Mouse (Mus musculus) forebrain, embryonic 16.5 days (tissue): ENCODE data around the gene Cyp1a1. TPM values are rescaled to one million over a fixed set of nuclear protein-coding genes. Genes with fewer than 3 reads are reported as not detected.

ENCODE experiments used
- ATAC-seq: fragments of 200-750 bp; cut with Nextera tagmentation; 2 replicates; pipeline ENCODE4 v1.8.0; 2017; ENCODE audit warnings: mild to moderate bottlenecking, moderate library complexity
- H3K27ac ChIP-seq: fragments of 300-500 bp; sonication (generic); 2 replicates; pipeline ENCODE4 v1.5.1; 2014; ENCODE audit warnings: low read length, control low read depth
- H3K27me3 ChIP-seq: fragments of 300-500 bp; sonication (generic); replicated peaks from 2 replicates; pipeline ENCODE4 v1.6.1; 2014; ENCODE audit warnings: low read length; ENCODE audit not compliant: control insufficient read depth, insufficient read depth
- H3K36me3 ChIP-seq: fragments of 300-500 bp; sonication (generic); 2 replicates; pipeline ENCODE4 v1.6.1; 2014; ENCODE audit not compliant: control insufficient read depth, insufficient read depth
- H3K4me1 ChIP-seq: fragments of 300-500 bp; sonication (generic); replicated peaks from 2 replicates; pipeline ENCODE4 v1.6.1; 2014; ENCODE audit warnings: low read length; ENCODE audit not compliant: control insufficient read depth, insufficient read depth
- H3K4me2 ChIP-seq: fragments of 300-500 bp; sonication (generic); 2 replicates; pipeline ENCODE4 v1.6.1; 2014; ENCODE audit warnings: mild to moderate bottlenecking, low read length, control low read depth
- H3K4me3 ChIP-seq: fragments of 300-500 bp; sonication (generic); replicated peaks from 2 replicates; pipeline ENCODE4 v1.5.1; 2014; ENCODE audit warnings: mild to moderate bottlenecking, low read length, control low read depth
- H3K9ac ChIP-seq: fragments of 300-500 bp; sonication (generic); replicated peaks from 2 replicates; pipeline ENCODE4 v1.6.1; 2014; ENCODE audit warnings: low read depth, low read length, control low read depth
- H3K9me3 ChIP-seq: fragments of 300-500 bp; sonication (generic); 2 replicates; pipeline ENCODE4 v1.6.1; 2016; ENCODE audit warnings: low read length; ENCODE audit not compliant: control insufficient read depth
- WGBS: fragments of 180-500 bp; shearing (Covaris S2); extraction: QIAGEN DNeasy Blood & Tissue Kit; methylation state at CpG from one replicate; pipeline ENCODE4 v1.1.7; 2014; 5-methylcytosine and 5-hydroxymethylcytosine counted together
- polyA plus RNA-seq: library from polyadenylated mRNA; unstranded; fragments of >200 nt; fragmentation: Nextera tagmentation; extraction: Ambion mirVana; gene quantifications from 2 replicates; pipeline ENCODE4 v1.2.1, GENCODE M21; 2015

The Cyp1a1 gene
- polyA plus RNA-seq, 1 experiment from 2014 or later, result 0.18 TPM

GRCm38 (mm10) chr9:57686011-57686410 lies 1.7 kb upstream of the Cyp1a1 start:
- no peaks in the 10 kb centered on the region for H3K9me3 ChIP-seq
- no peaks in the 10 kb centered on the region for H3K27me3 ChIP-seq
- no peak overlapping the region for H3K9ac ChIP-seq
- H3K4me3 ChIP-seq, result no peak overlapping the region
- H3K4me1 ChIP-seq, result no peaks in the 10 kb centered on the region
- no peak overlapping the region for H3K27ac ChIP-seq
- H3K4me2 ChIP-seq, result no peak overlapping the region
- no peaks in the 10 kb centered on the region for H3K36me3 ChIP-seq
- no peak for ATAC-seq
- 89% methylated on average over 5 of the region's 5 CpGs for WGBS

DNA sequence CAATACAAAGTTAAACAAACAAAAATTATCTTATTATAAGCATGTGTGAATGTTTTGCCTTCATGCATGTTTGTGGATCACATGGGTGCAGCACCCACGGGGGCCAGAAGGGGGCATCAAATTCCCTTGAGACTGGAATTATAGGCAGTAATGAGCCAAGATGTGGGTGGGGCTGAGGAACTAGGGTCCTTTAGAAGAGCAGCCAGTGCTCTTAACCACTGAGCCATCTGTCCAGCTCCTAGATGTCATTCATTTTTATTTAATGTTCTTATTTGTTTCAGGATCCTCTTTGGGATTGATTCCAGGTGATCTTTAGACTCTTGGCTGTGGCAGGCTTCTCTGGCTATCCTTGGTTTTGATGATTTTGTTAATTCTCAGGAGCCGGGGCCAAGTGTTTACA lies 430 bp downstream of the Cyp1a1 start:
- H3K4me2 ChIP-seq, result no peak overlapping the region
- no peaks in the 10 kb centered on the region for H3K9me3 ChIP-seq
- no peaks in the 10 kb centered on the region for H3K27me3 ChIP-seq
- no peak overlapping the region for H3K9ac ChIP-seq
- no peaks in the 10 kb centered on the region for H3K36me3 ChIP-seq
- no peak overlapping the region for H3K27ac ChIP-seq
- WGBS, result 56% methylated on average over 2 of the region's 2 CpGs
- ATAC-seq, result no peak
- H3K4me1 ChIP-seq, result no peaks in the 10 kb centered on the region
- no peak overlapping the region for H3K4me3 ChIP-seq

- no peak overlapping the region for H3K4me3 ChIP-seq
- H3K36me3 ChIP-seq, result no peaks in the 10 kb centered on the region
- no peaks in the 10 kb centered on the region for H3K27me3 ChIP-seq
- no peak overlapping the region for H3K9ac ChIP-seq
- no peak overlapping the region for H3K4me2 ChIP-seq
- 83% methylated on average over 2 of the region's 2 CpGs for WGBS
- H3K27ac ChIP-seq, result no peak overlapping the region
- no peaks in the 10 kb centered on the region for H3K9me3 ChIP-seq
- ATAC-seq, result no peak
- no peaks in the 10 kb centered on the region for H3K4me1 ChIP-seq
Observed at GRCm38 (mm10) chr9:57688606-57689005, 878 bp downstream of the Cyp1a1 start.

DNA sequence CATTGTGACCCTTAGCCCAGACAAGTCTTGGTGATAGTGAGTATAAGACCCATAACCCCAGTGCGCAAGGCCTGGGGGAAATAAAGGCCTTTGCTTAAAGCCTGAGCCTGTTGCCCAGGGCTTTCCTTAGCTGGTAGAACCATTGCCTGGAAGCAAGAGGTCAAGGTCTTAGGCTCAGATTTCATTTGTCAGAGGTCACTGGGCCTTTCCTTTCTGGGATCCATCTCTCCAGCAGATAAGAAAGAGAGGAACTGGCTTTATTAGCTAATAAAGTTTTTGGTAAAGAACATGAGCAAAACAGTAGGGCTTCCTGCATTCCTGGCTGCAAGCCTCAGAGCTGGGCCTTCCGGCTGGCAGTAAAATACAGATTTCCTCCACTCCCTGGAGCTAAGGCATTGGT lies 6.4 kb downstream of the Cyp1a1 start:
- no peak for ATAC-seq
- no peak overlapping the region for H3K27ac ChIP-seq
- H3K4me3 ChIP-seq, result no peak overlapping the region
- no peak overlapping the region for H3K4me2 ChIP-seq
- H3K9ac ChIP-seq, result no peak overlapping the region
- H3K9me3 ChIP-seq, result no peaks in the 10 kb centered on the region
- 81% methylated on average over 2 of the region's 2 CpGs for WGBS
- no peaks in the 10 kb centered on the region for H3K36me3 ChIP-seq
- peaks cover 9% of the 10 kb centered on the region; the same call in 1 of the 2 replicates for H3K27me3 ChIP-seq
- peaks cover 13% of the 10 kb centered on the region for H3K4me1 ChIP-seq

GRCm38 (mm10) chr9:57696380-57697285 lies 8.9 kb downstream of the Cyp1a1 start:
- 2% methylated on average over 42 of the region's 42 CpGs for WGBS

DNA sequence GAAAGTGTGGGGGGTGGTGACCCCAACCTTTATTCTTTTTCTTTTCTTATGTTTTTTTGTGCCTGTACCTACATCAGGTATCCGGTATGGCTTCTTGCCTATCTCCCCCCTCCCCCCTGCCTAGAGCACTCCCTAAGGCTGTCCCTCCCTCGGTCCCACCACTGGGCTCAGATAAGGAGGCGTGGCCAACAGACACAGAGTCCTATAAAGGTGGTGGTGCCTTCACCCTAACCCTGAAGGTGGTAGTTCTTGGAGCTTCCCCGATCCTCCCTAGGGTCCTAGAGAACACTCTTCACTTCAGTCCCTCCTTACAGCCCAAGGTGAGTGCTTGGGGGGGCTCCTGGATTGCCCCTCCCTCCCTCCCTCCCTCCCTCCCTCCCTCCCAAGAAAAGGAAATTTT lies 9.7 kb downstream of the Cyp1a1 start:
- Histone ChIP-seq H3K9me3 (no peaks in the 10 kb centered on the region), H3K4me2 (no peak overlapping the region), H3K4me3 (no peak overlapping the region), H3K36me3 (no peaks in the 10 kb centered on the region), H3K27ac (no peak overlapping the region), H3K27me3 (peaks cover 12% of the 10 kb centered on the region; the same call in 1 of the 2 replicates), H3K9ac (no peak overlapping the region), H3K4me1 (peaks cover 13% of the 10 kb centered on the region)
- ATAC-seq, result no peak
- WGBS, result 10% methylated on average over 4 of the region's 4 CpGs

More at GRCm38 (mm10) chr9:57696380-57697285, 8.9 kb downstream of the Cyp1a1 start:
- H3K27me3 ChIP-seq, result peaks cover 12% of the 10 kb centered on the region; the same call in 1 of the 2 replicates
- H3K9me3 ChIP-seq, result no peaks in the 10 kb centered on the region
- H3K27ac ChIP-seq, result peak overlapping the region; percentile 46; the same call in 1 of the 2 replicates
- peak; percentile 92 for ATAC-seq
- H3K9ac ChIP-seq, result peak overlapping the region; percentile 70
- peaks cover 13% of the 10 kb centered on the region for H3K4me1 ChIP-seq
- no peaks in the 10 kb centered on the region for H3K36me3 ChIP-seq
- peak overlapping the region; percentile 53 for H3K4me3 ChIP-seq
- peak overlapping the region; percentile 86 for H3K4me2 ChIP-seq

- WGBS, result 60% methylated on average over 1 of the region's 1 CpGs
- Histone ChIP-seq H3K4me2 (no peak overlapping the region), H3K27ac (no peak overlapping the region), H3K9me3 (no peaks in the 10 kb centered on the region), H3K27me3 (peaks cover 12% of the 10 kb centered on the region; the same call in 1 of the 2 replicates), H3K36me3 (no peaks in the 10 kb centered on the region), H3K9ac (no peak overlapping the region), H3K4me3 (no peak overlapping the region), H3K4me1 (peaks cover 13% of the 10 kb centered on the region)
- no peak for ATAC-seq
Observed at GRCm38 (mm10) chr9:57698466-57699150, 10.9 kb downstream of the Cyp1a1 start.

GRCm38 (mm10) chr9:57706496-57706895 lies 18.8 kb downstream of the Cyp1a1 start:
- Histone ChIP-seq H3K4me1 (peaks cover 12% of the 10 kb centered on the region), H3K9me3 (peaks cover 2% of the 10 kb centered on the region; the same call in 1 of the 2 replicates)
- ATAC-seq, result no peak

GRCm38 (mm10) chr9:57708068-57708719 lies 20.5 kb downstream of the Cyp1a1 start, which contains the start of gene Edc3:
Gene Edc3 (plus strand): TSS chr9:57708540.
- 0% methylated on average over 23 of the region's 23 CpGs for WGBS
- H3K9me3 ChIP-seq, result peaks cover 2% of the 10 kb centered on the region; the same call in 1 of the 2 replicates
- peak; percentile 96 for ATAC-seq
- H3K27ac ChIP-seq, result peak within 1 kb of the TSS; percentile 73
- H3K4me2 ChIP-seq, result peak within 1 kb of the TSS; percentile 79
- peak within 1 kb of the TSS; percentile 84 for H3K4me3 ChIP-seq
- peaks cover 3% of the 10 kb centered on the region; the same call in 1 of the 2 replicates for H3K36me3 ChIP-seq
- H3K27me3 ChIP-seq, result no peaks in the 10 kb centered on the region
- H3K9ac ChIP-seq, result peak within 1 kb of the TSS; percentile 90
- H3K4me1 ChIP-seq, result peaks cover 12% of the 10 kb centered on the region

More at GRCm38 (mm10) chr9:57706496-57706895, 18.8 kb downstream of the Cyp1a1 start:
- Histone ChIP-seq H3K27me3 (no peaks in the 10 kb centered on the region), H3K4me2 (no peak overlapping the region), H3K36me3 (no peaks in the 10 kb centered on the region), H3K27ac (no peak overlapping the region), H3K4me3 (no peak overlapping the region), H3K9ac (no peak overlapping the region)
- 85% methylated on average over 3 of the region's 3 CpGs for WGBS
